Mouse (Mus musculus) regulatory T cell (primary cell): Measurements from ENCODE around the gene Tmem183a.

Source experiments
- in situ Hi-C: fragments of 300-600 bp; cut with MboI, MseI; formaldehyde crosslinking; loops from one replicate; pipeline ENCODE4 v1.15.1; 2025; ENCODE audit warnings: high pct_unique_total_duplicates

Gene Tmem183a

DNA sequence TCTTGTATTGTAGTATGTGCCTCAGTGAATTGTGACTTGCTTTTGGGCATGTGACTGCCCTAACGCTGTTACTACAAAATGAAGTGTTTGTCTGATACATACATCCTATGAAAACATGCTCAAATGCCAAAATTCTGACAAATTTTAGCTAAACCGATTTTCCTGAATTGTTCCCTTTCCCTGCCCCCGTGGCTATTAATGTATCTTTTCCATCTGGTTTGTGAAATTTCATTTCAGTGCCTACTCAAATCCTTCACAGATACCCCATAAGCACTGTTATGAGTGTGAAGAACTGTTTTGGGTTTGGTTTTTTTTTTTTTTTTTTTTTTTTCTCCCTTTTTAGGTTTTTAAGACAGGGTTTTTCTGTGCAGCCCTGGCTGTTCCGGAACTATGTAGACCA lies 16.7 kb downstream of the Tmem183a start:
- in situ Hi-C loops, result no loop called here

DNA sequence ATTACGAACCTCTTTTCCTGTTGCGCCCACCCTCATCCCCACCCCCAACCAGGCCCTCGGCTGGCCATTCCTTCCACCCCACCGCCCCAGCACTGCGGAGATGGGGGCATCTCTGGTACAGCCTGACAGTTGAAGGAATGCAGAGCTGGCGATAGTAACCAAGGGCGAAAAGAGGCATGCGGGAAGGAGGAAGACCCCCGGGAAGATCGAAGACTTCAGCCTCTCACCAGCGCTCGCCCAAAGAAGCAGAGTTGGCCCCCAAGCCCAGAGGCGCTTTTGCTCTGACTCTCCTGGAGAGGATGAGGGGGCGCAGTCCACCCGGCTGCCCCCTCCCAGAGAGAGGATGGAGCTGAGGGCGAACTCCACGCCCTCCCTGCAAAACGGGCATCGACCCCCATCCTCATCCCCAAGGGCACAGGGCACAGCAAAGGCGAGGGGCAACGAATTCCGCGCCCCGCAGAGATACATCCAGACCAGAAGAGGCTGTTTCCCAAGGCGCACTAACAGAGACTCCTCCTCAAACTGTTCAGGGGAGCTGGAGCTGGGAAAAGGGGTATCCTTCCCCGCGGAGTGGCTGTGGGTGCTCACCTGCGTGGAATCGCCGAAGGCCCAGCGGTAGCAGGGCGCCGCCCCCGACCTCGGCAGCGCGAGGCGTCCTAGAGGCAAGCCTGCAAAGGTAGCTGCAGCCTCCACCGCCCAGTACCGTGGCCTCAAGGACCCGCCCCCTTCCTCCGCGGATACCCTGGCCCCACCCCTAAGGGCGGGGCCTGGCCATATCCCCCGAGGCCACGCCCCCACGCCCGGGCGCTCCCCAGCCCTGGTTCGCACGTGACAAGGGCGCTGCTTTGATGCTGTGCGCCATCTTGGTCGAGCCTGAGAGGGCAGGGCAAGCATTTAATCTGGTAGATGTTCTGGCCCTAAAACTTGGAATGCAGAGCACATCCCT lies 17.5 kb downstream of the Tmem183a start:
- in situ Hi-C loops, result no loop called here

- in situ Hi-C loops, result no loop called here
Measured at GRCm38 (mm10) chr1:134343567-134343966, 18.2 kb downstream of the Tmem183a start.

DNA sequence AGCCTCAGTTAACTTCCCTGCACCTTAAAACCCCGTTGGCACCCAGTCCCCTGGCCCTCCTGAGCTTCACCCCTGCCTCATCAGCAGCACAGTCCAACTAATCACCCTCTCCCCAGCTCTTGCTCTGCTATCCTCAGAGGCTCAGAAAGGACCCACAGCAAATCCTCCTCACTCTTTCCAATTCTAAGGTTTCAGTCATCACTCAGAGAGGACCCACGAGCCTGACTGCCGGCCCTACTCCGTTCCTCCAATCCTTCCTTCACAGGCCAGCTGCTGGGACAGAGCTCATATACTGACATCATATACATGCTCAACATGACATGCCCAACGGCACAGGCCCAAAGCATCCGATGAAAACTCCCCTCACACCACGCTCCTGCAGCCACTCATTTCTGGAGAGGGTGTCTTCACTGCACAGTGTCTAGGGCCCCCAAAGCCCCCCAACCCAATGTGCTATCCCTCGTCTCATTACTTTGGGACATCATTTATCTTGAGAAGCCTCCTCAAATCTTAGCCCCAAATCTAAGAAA lies 18.9 kb downstream of the Tmem183a start:
- in situ Hi-C loops, result no loop called here

DNA sequence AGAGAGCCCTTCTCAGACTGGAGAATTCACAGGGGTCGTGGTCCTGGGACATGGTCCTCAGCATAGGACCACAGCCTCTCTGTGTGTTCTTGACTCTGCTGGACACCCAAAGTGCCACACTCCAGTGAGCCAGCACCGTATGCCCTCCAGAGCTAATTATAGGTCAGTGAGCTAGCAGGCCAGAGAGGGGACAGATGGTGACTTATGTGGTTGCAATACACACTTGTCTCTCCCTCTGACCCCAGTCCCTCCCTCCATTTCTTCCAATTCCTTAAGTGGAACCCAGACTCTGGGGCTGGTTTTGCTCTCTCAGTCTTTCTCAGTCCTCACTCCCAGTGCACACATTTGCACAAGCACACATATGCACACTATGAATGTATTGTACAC lies 19.5 kb downstream of the Tmem183a start:
- in situ Hi-C loops, result no loop called here

GRCm38 (mm10) chr1:134341641-134342277 lies 20.0 kb downstream of the Tmem183a start:
- in situ Hi-C loops, result no loop called here

- in situ Hi-C loops, result no loop called here
Measured at GRCm38 (mm10) chr1:134339757-134340619, 21.8 kb downstream of the Tmem183a start.

- in situ Hi-C loops, result no loop called here
Measured at GRCm38 (mm10) chr1:134339162-134339561, 22.6 kb downstream of the Tmem183a start.

GRCm38 (mm10) chr1:134336958-134337710 lies 24.6 kb downstream of the Tmem183a start:
- in situ Hi-C loops, result no loop called here

DNA sequence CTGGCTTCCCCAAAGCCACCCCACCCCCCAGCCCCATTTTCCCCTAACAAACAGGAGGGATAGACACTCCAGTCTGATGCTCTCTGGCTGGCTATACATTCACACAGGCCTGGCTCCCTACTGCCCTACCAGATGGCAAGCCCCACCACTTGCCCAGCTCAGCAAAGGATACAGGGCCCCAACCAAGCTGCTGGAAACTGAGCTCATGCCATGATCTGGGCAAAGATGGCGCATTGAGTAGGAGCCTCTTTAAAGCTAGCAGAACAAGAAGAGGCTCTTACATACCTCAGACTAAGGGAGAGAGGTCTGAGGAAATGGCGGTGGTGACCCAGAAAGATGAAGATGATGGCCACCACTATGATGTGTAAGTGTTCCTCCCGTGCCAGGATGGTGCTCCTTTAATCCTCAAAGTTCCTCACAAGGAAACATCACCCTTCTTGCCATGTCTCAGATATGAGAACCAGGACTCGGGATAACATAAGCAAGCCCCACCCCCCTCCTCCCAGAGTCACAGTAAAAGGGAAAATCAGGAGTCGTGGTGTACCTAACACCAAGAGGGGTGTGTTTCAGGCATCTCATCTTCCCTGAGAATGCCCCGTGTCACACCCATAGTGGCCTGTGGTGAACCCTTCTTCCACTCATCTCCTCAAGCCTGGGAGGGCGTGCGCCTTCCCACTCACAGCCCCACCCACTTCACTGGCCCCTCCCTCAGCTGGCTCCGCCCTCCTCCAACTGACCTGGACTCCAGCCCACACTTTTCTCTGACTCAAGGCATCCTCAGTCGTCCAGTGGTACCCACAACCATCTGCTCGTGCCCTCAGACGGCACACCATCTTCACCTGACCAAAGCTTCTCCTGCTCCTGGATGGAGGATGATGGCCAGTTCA lies 25.6 kb downstream of the Tmem183a start:
- in situ Hi-C loops, result no loop called here

- in situ Hi-C loops, result no loop called here
Measured at GRCm38 (mm10) chr1:134335211-134335923, 26.4 kb downstream of the Tmem183a start.

- in situ Hi-C loops, result no loop called here
Measured at GRCm38 (mm10) chr1:134334111-134334827, 27.5 kb downstream of the Tmem183a start.

GRCm38 (mm10) chr1:134333371-134334110 lies 28.2 kb downstream of the Tmem183a start:
- in situ Hi-C loops, result no loop called here

DNA sequence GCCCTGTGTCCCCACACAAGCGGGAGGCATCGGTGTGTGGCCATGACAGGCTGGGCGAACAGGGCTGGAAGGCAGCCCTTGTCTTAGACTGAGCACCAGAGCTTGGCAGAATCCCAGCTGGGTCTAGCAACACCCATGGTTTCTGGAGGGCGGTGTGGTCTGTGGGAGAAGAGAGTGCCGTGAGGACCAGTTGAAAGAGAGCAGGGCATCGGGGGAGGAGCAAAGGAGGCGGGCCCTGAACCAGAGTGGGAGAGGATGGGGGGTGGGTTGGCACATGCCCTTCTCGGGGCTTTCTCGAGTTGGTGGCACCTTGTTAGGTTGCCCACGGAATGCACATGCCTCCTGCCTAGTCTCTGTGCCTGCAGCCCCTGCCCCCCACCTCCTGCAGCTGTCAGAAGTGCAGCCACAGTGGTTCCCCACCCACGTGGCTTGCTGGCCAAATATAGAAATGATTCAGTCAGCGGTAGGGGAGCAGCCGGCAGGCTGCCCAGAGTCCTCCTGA lies 29.0 kb downstream of the Tmem183a start, which contains the start of gene Ppfia4:
TSS of gene Ppfia4 (minus strand) at position 159 of the 502 bp plus-strand sequence.
- in situ Hi-C loops, result no loop called here

DNA sequence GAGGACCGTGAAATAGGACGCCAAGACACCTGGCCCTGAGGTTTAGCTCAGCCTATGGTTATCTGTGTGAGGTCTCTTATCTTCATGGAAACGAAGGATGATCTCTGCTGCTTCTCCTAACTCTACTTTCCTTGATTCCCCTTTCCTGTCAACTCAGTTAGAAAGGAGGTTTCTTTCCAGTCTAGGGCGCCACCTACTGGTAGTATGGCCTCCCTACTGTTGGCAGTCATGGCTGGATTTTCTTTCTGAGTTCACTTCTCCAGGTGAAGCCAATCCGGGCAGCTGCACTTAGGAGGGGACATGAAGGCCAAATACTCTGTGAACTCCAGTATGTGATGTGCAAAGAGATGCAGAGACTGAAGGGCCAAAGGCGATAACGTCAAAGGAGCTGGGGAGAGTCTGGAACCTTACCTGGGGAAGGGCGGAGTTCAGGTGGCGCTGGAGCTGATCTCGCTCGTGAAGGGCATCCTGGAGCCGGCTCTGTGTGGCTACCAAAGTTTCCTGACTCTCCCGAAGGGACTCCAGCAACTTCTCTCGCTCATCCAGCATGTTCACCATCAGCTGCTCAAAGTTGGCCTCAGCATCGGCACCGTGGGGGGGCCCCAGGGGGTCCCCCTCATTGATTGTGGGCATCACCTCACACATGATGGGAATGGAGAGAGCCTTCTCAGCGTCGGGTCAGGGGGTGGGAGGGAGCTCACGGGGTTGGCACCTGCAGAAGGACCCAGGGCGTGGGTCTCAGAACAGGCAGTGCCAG lies 29.7 kb downstream of the Tmem183a start:
- in situ Hi-C loops, result no loop called here

DNA sequence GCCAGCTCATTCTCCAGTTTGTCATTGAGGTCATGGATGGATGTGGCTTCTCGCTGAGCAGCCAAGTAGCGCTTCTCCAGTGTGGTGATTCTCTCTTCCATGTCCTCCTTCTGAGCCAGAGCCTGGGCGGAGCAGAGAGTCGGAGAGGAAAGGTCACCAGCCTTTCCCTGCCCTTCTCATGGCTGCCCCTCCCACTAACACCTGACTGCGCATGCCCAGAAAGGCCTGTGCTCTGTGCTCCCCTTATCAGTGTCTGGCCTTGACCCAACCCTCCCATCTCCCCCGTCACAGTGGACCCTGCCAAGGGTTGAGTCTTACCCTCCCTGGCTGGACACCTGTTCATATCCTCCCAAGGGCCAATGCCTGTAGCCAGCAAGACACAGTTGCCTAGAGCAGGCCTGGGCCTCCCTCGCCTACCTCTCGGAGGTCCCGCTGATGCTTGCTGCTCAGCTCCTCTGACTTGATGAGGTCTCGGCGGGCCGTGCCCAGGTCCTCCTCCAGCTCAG lies 34.9 kb downstream of the Tmem183a start:
- in situ Hi-C loops, result loop anchor here (10.0 kb wide), 1 partner anchor 282 kb away; no protein-coding TSS in a partner anchor
